In the genomic region with DNA sequence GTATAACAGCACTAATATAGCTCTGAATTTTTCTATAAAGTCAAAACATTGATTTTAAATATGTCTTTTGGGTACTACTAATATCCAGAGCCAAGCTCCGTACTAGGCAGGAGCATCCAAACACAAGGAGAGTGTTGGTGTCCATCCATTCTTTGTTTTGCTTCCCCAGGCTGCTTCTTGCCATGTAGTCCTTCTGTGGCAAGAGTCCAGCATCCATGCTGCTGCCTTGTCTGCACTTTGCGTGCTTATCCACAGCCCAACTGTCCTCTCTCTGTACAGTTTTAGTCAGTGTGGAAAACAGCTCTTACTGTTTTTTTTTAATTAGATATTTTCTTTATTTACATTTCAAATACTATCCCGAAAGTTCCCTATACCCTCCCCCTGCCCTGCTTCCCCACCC, we compare ENCODE assay signal across 24 mouse cellular contexts. TPM values are rescaled to one million over a fixed set of nuclear protein-coding genes. Genes with fewer than 3 reads are reported as not detected.
"Had no signal": no experiment of that assay in that cellular context is flagged by ENCODE, and none has a peak within 500 bp of the region (broad histone marks: within the 10 kb centered on the region; RNA-seq: fewer than 3 reads in every experiment).

No protein-coding gene starts in this region.

- ATAC-seq: hindbrain, embryonic 16.5 days; hindbrain, postnatal 0 days; inflammation-experienced regulatory T-cells, adult 6 months; intestine, embryonic 15.5 days; intestine, embryonic 16.5 days; intestine, postnatal 0 days had no signal

- DNase-seq: heart, postnatal 10 days; heart, postnatal 14 days; heart, postnatal 36 days; heart, postnatal 4 days; kidney, adult 11 months; kidney, adult 18-20 months; kidney, adult 2 months; kidney, adult 8-10 months; kidney, adult 9 months; kidney, postnatal 10 days; kidney, postnatal 14 days; kidney, postnatal 25 days; kidney, postnatal 36 days; kidney, postnatal 4 days; layer of hippocampus, adult 9-11 months; layer of hippocampus, postnatal 36 days had no signal

RNA-seq across cellular contexts. Expression of gene Ccdc150, which starts 30.2 kb away (rescaled TPM):
- total RNA-seq: hindbrain, postnatal 0 days; left cerebral cortex, adult 18-20 months; left cerebral cortex, adult 2 months had no signal
